Mouse (Mus musculus): ENCODE measurements at regions not wholly inside any gene's neighbourhood (a gene's known extent, or its start where the extent isn't known, plus 50 kb on each side); places are given as distances from the start of the nearest gene placed in this dataset.

GRCm38 (mm10) chr13:52233971-52234370, 297.1 kb downstream of the Diras2 start:
- TF ChIP-seq GATA1 (IDR thresholded peaks at IDR 0.05; ENCODE audit: low read length) (no peak), TAL1 (IDR thresholded peaks at IDR 0.05; ENCODE audit: low read length) (no peak)

Data from erythroblast, embryonic 14.5 days (primary cell).